Mouse (Mus musculus) liver, adult 2 months (tissue): ENCODE measurements around the gene Dglucy. TPM values are rescaled to one million over a fixed set of nuclear protein-coding genes. Genes with fewer than 3 reads are reported as not detected.

Experiments used
- DNase-seq: peaks from one replicate; pipeline ENCODE4 v3.0.0-alpha.2; 2011; ENCODE audit warnings: low read depth, low spot score; ENCODE audit errors: extremely low read depth
- H3K27ac ChIP-seq: fragments of 200-500 bp; replicated peaks from 2 replicates; pipeline ENCODE4 v1.5.1; 2012; ENCODE audit warnings: low read depth, mild to moderate bottlenecking, control low read depth, inconsistent platforms, low read length; ENCODE audit not compliant: insufficient read depth
- H3K27me3 ChIP-seq: fragments of 200-500 bp; 2 replicates; pipeline ENCODE4 v1.6.1; 2012; ENCODE audit warnings: mild to moderate bottlenecking, moderate library complexity, low read length, inconsistent platforms; ENCODE audit not compliant: control insufficient read depth, insufficient read depth
- H3K36me3 ChIP-seq: fragments of 200-500 bp; 2 replicates; pipeline ENCODE4 v1.6.1; 2012; ENCODE audit warnings: low read length, inconsistent platforms; ENCODE audit not compliant: control insufficient read depth, insufficient read depth
- H3K4me1 ChIP-seq: fragments of 200-500 bp; 2 replicates; pipeline ENCODE4 v1.6.1; 2011; ENCODE audit warnings: low read length; ENCODE audit not compliant: control insufficient read depth, insufficient read depth
- H3K4me3 ChIP-seq: fragments of 200-500 bp; 2 replicates; pipeline ENCODE4 v1.5.1; 2011; ENCODE audit warnings: low read depth, mild to moderate bottlenecking, control low read depth, low read length, moderate library complexity; ENCODE audit not compliant: insufficient read depth
- H3K79me2 ChIP-seq: fragments of 200-500 bp; 2 replicates; pipeline ENCODE4 v1.6.1; 2012; ENCODE audit warnings: inconsistent platforms, mild to moderate bottlenecking, low read length, moderate library complexity; ENCODE audit not compliant: control insufficient read depth, insufficient read depth
- H3K9ac ChIP-seq: fragments of 200-500 bp; 2 replicates; pipeline ENCODE4 v1.6.1; 2012; ENCODE audit warnings: low read depth, mild to moderate bottlenecking, control low read depth, inconsistent platforms, low read length
- CTCF ChIP-seq: fragments of 200-500 bp; IDR thresholded peaks from 2 replicates; pipeline ENCODE4 v1.5.1; 2011; ENCODE audit warnings: low read depth, low read length, control low read depth
- POLR2A ChIP-seq: fragments of 200-500 bp; IDR thresholded peaks from 2 replicates; pipeline ENCODE4 v1.6.1; 2011; ENCODE audit warnings: low read length, control low read depth; ENCODE audit not compliant: insufficient read depth; ENCODE audit errors: extremely low read depth
- WGBS: fragments of 180-500 bp; shearing (Covaris S2); methylation state at CpG from one replicate; pipeline ENCODE4 v1.1.7; 2018; 5-methylcytosine and 5-hydroxymethylcytosine counted together
- polyA plus RNA-seq: library from polyadenylated mRNA; depleted of rRNA; stranded (reverse); fragments of >200 nt; gene quantifications from 2 replicates; pipeline ENCODE4 v1.2.3, GENCODE M21; 2012
- total RNA-seq: library from RNA; depleted of rRNA; stranded (reverse); fragments of >200 nt; gene quantifications from 2 replicates; pipeline ENCODE4 v1.2.3, GENCODE M21; 2014

The Dglucy gene
- total and polyA plus RNA-seq, 2 experiments = 35.2 to 36.8 TPM

GRCm38 (mm10) chr12:100857791-100858190, 78.9 kb downstream of the Dglucy start:
- 89% methylated on average over 7 of the region's 7 CpGs for WGBS
- H3K27me3 ChIP-seq = no peaks in the 10 kb centered on the region
- no peak overlapping the region for H3K4me3 ChIP-seq
- DNase-seq = no peak
- H3K9ac ChIP-seq = no peak overlapping the region
- no peaks in the 10 kb centered on the region for H3K79me2 ChIP-seq
- TF ChIP-seq CTCF (no peak), POLR2A (no peak)
- peaks cover 26% of the 10 kb centered on the region; the same call in 1 of the 2 replicates for H3K36me3 ChIP-seq
- peaks cover 3% of the 10 kb centered on the region; the same call in 1 of the 2 replicates for H3K4me1 ChIP-seq
- no peak overlapping the region for H3K27ac ChIP-seq

- H3K4me1 ChIP-seq = peaks cover 6% of the 10 kb centered on the region
- peak; percentile 15 for DNase-seq
- peaks cover 15% of the 10 kb centered on the region; the same call in 1 of the 2 replicates for H3K36me3 ChIP-seq
- H3K79me2 ChIP-seq = no peaks in the 10 kb centered on the region
- 31% methylated on average over 3 of the region's 3 CpGs for WGBS
- no peak overlapping the region for H3K27ac ChIP-seq
- H3K9ac ChIP-seq = no peak overlapping the region
- no peaks in the 10 kb centered on the region for H3K27me3 ChIP-seq
- TF ChIP-seq CTCF (no peak), POLR2A (no peak)
- no peak overlapping the region for H3K4me3 ChIP-seq
Observed at GRCm38 (mm10) chr12:100862272-100862671, 83.4 kb downstream of the Dglucy start.

GRCm38 (mm10) chr12:100862856-100863446, 84.1 kb downstream of the Dglucy start:
- no peaks in the 10 kb centered on the region for H3K79me2 ChIP-seq
- H3K4me3 ChIP-seq = no peak overlapping the region
- H3K36me3 ChIP-seq = peaks cover 22% of the 10 kb centered on the region; the same call in 1 of the 2 replicates
- DNase-seq = peak; percentile 74
- H3K4me1 ChIP-seq = peaks cover 6% of the 10 kb centered on the region
- TF ChIP-seq POLR2A (no peak), CTCF (no peak)
- no peak overlapping the region for H3K9ac ChIP-seq
- 48% methylated on average over 3 of the region's 3 CpGs for WGBS
- H3K27me3 ChIP-seq = no peaks in the 10 kb centered on the region
- H3K27ac ChIP-seq = no peak overlapping the region

- Histone ChIP-seq H3K79me2 (no peaks in the 10 kb centered on the region), H3K27me3 (no peaks in the 10 kb centered on the region), H3K36me3 (peaks cover 29% of the 10 kb centered on the region; the same call in 1 of the 2 replicates), H3K27ac (no peak overlapping the region), H3K4me3 (no peak overlapping the region), H3K9ac (no peak overlapping the region), H3K4me1 (peaks cover 6% of the 10 kb centered on the region)
- TF ChIP-seq CTCF (no peak), POLR2A (no peak)
- DNase-seq = no peak
Observed at GRCm38 (mm10) chr12:100865072-100865471, 86.2 kb downstream of the Dglucy start.

- no peaks in the 10 kb centered on the region for H3K79me2 ChIP-seq
- WGBS = 77% methylated on average over 11 of the region's 11 CpGs
- H3K36me3 ChIP-seq = peaks cover 29% of the 10 kb centered on the region; the same call in 1 of the 2 replicates
- H3K4me1 ChIP-seq = peaks cover 6% of the 10 kb centered on the region
- H3K27ac ChIP-seq = no peak overlapping the region
- no peak for DNase-seq
- H3K27me3 ChIP-seq = no peaks in the 10 kb centered on the region
- no peak overlapping the region for H3K9ac ChIP-seq
- no peak for TF ChIP-seq POLR2A
- no peak for TF ChIP-seq CTCF
- H3K4me3 ChIP-seq = no peak overlapping the region
Observed at GRCm38 (mm10) chr12:100865509-100866078, 86.7 kb downstream of the Dglucy start.

- Histone ChIP-seq H3K79me2 (no peaks in the 10 kb centered on the region), H3K4me1 (peaks cover 6% of the 10 kb centered on the region), H3K27ac (no peak overlapping the region), H3K9ac (no peak overlapping the region), H3K36me3 (peaks cover 29% of the 10 kb centered on the region; the same call in 1 of the 2 replicates), H3K27me3 (no peaks in the 10 kb centered on the region), H3K4me3 (no peak overlapping the region)
- TF ChIP-seq POLR2A = no peak
- no peak for TF ChIP-seq CTCF
- DNase-seq = no peak
- WGBS = 90% methylated on average over 8 of the region's 8 CpGs
Observed at GRCm38 (mm10) chr12:100867097-100867496, 88.2 kb downstream of the Dglucy start.
